Mouse (Mus musculus): ENCODE data around the gene Cul5. TPM values are rescaled to one million over a fixed set of nuclear protein-coding genes. Genes with fewer than 3 reads are reported as not detected.

The Cul5 gene
- polyA plus RNA-seq (2015; fragmentation: Nextera tagmentation; extraction: Ambion mirVana) = 30.4 and 33.1 TPM in 2 replicates

DNA sequence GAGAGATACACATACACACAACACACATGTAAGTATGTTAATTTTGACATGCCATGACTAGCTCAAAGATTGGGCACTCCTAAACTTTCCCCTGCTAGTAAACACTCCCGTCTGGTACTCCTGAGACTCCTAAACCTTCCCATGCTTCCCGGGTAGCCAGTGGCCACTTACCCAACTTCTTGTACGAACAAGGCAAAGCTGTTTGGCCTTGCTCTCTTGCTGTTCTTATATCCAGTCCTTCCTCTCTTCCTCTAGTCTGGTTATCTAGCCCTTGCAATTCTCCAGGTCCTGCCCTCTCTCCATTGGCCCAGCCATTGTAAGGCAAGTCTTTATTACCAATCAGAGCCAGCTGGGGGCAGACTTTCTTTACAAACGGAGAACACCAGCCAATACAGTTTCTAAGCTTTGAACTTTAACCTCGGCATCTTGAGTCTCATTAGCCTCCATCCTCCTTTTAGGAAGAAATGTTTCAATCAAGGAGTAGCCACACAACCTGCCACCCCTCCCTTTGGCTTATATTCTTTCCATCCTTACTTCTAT lies at the start of gene Cul5:
Cul5 (minus strand) TSS at position 335 of the 540 bp plus-strand sequence.
- H3K4me1 ChIP-seq (ENCODE audit: insufficient read depth, low read length) = peaks cover 16% of the 10 kb centered on the region
- no peak within 1 kb of the TSS for H3K4me2 ChIP-seq (replicated peaks; ENCODE audit: low read depth, low read length)
- ATAC-seq (ENCODE audit: low FRiP score, low TSS enrichment) = no peak
- WGBS = 63% methylated on average over 5 of the region's 5 CpGs
- H3K9me3 ChIP-seq (ENCODE audit: low read length) = no peaks in the 10 kb centered on the region
- no peaks in the 10 kb centered on the region for H3K36me3 ChIP-seq (ENCODE audit: insufficient read depth, low read length)
- no peak within 1 kb of the TSS for H3K4me3 ChIP-seq (ENCODE audit: low read length)
- no peak within 1 kb of the TSS for H3K9ac ChIP-seq (replicated peaks; ENCODE audit: low read length)
- H3K27ac ChIP-seq (ENCODE audit: low read length) = no peak within 1 kb of the TSS
- H3K27me3 ChIP-seq (ENCODE audit: insufficient read depth, low read length) = no peaks in the 10 kb centered on the region

DNA sequence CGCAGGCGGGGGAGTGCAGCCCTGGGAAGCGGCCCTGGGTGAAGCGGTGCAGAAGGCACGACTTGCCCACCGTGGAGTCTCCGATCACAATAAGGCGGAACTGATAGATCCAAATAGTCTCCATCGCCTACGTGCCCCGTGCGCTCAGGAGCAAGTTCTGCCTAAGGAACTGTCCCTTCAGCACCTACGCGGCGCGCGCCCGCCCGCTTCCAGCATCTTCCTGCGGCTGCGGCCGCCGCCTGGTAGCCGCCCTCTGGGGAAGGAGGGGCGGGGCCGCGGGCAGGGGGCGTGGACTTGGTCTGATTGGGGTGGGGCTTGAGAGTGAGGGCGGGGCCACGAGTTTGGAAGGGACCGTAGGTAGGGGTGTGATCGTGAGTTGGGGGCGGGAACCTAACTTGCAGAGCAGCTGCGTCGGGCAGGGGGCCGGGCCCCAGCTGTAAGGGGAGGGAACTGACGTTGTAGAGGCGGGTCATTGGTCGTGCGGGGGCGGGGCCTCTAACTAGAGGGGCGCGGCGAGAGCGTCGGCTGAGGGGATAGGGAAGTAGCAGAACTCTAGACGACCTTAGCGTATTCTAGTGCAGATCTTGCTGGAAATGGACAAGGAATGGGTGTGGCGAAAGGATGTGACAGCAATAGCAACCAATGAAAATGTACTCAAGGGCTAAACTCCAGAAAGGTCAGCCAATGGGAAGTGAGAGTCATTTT lies 36.3 kb upstream of the Cul5 start, which contains the start of gene Rab39:
Rab39 (minus strand) TSS at position 241 of the 705 bp plus-strand sequence.
- Histone ChIP-seq H3K27me3 (ENCODE audit: insufficient read depth, low read length) (peaks cover 8% of the 10 kb centered on the region), H3K9ac (replicated peaks; ENCODE audit: low read length) (no peak within 1 kb of the TSS), H3K4me3 (ENCODE audit: low read length) (peak within 1 kb of the TSS; percentile 51), H3K27ac (ENCODE audit: low read length) (no peak within 1 kb of the TSS), H3K4me1 (ENCODE audit: insufficient read depth, low read length) (peaks cover 16% of the 10 kb centered on the region), H3K4me2 (replicated peaks; ENCODE audit: low read depth, low read length) (peak within 1 kb of the TSS; percentile 91), H3K36me3 (ENCODE audit: insufficient read depth, low read length) (no peaks in the 10 kb centered on the region), H3K9me3 (ENCODE audit: low read length) (no peaks in the 10 kb centered on the region)
- ATAC-seq (ENCODE audit: low FRiP score, low TSS enrichment) = peak; percentile 95
- under 1% methylated on average over 49 of the region's 49 CpGs for WGBS

DNA sequence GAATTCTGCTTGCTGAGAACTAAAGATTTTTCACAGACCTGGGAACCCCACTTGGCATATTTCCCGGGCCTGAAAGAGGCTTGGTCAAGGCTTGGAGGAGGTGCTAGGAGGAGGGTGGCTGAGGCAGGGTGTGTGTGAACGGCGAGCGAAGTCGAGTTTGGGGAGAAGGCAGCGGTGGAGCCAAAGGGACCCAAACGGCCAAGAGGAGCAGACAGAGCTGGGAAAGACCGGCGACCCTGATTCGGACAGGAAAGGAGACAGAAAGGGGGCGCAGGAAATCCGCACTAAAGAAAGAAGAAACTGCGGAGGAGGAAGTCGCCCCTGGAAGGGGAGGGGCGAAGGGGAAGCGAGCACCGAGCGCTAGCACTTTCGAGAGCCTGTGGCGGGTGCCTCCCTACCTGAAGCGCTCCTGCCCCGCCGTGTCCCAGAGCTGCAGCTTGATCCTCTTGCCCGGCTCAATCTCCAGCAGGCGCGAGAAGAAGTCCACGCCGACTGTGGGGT lies 35.7 kb upstream of the Cul5 start:
- WGBS = 1% methylated on average over 28 of the region's 28 CpGs
- Histone ChIP-seq H3K9me3 (ENCODE audit: low read length) (no peaks in the 10 kb centered on the region), H3K27ac (ENCODE audit: low read length) (no peak overlapping the region), H3K36me3 (ENCODE audit: insufficient read depth, low read length) (no peaks in the 10 kb centered on the region), H3K27me3 (ENCODE audit: insufficient read depth, low read length) (peaks cover 8% of the 10 kb centered on the region), H3K4me3 (ENCODE audit: low read length) (peak overlapping the region; percentile 51), H3K4me2 (replicated peaks; ENCODE audit: low read depth, low read length) (peak overlapping the region; percentile 91), H3K9ac (replicated peaks; ENCODE audit: low read length) (no peak overlapping the region), H3K4me1 (ENCODE audit: insufficient read depth, low read length) (peaks cover 16% of the 10 kb centered on the region)
- ATAC-seq (ENCODE audit: low FRiP score, low TSS enrichment) = peak; percentile 17

DNA sequence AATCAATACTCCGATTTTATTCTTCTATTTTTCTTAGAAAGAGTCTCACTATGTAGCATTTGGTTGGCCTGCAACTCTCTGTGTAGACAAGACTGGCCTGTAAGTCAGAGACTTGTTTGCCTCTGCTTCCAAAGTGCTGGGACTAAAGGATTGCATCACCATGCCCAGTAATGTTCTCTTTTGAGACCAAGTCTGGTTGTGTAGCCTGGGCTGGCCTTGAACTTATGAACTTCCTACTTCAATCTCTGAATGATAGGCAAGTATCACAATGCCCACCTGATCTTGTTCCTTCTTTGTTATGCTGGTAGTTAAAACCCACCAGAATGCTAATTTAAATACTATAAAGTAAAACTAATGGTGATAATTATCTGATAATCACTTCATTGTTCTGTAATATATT lies 33.2 kb upstream of the Cul5 start:
- Histone ChIP-seq H3K36me3 (ENCODE audit: insufficient read depth, low read length) (no peaks in the 10 kb centered on the region), H3K27me3 (ENCODE audit: insufficient read depth, low read length) (peaks cover 8% of the 10 kb centered on the region), H3K4me1 (ENCODE audit: insufficient read depth, low read length) (peaks cover 16% of the 10 kb centered on the region), H3K9ac (replicated peaks; ENCODE audit: low read length) (no peak overlapping the region), H3K4me2 (replicated peaks; ENCODE audit: low read depth, low read length) (no peak overlapping the region), H3K4me3 (ENCODE audit: low read length) (no peak overlapping the region), H3K27ac (ENCODE audit: low read length) (no peak overlapping the region), H3K9me3 (ENCODE audit: low read length) (no peaks in the 10 kb centered on the region)
- ATAC-seq (ENCODE audit: low FRiP score, low TSS enrichment) = no peak
- 86% methylated on average over 1 of the region's 1 CpGs for WGBS

DNA sequence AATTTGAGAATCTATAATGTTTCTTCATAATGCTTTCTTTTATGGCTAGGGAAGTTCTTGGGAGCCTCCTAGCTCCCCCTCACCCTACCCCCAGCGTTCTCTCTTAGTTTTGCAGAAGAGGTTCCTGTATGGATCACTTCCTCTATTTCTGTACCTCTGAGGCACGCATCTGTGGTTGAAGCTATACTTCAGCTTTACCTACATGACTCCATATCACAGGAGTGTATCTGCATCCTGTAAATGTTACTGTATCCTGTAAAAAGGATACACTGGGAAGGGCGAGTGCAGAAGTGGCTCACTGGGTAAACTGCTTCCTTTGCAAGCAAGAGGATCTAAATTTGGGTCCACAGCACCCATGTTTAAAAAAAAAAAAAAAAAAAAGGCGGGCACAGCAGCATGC lies 30.7 kb upstream of the Cul5 start:
- Histone ChIP-seq H3K4me2 (replicated peaks; ENCODE audit: low read depth, low read length) (no peak overlapping the region), H3K9me3 (ENCODE audit: low read length) (no peaks in the 10 kb centered on the region), H3K36me3 (ENCODE audit: insufficient read depth, low read length) (no peaks in the 10 kb centered on the region), H3K27me3 (ENCODE audit: insufficient read depth, low read length) (0 out of 2 replicates have a peak, but pooled peaks cover 5% of the 10 kb centered on the region), H3K27ac (ENCODE audit: low read length) (no peak overlapping the region), H3K4me3 (ENCODE audit: low read length) (no peak overlapping the region), H3K4me1 (ENCODE audit: insufficient read depth, low read length) (peaks cover 6% of the 10 kb centered on the region), H3K9ac (replicated peaks; ENCODE audit: low read length) (no peak overlapping the region)
- ATAC-seq (ENCODE audit: low FRiP score, low TSS enrichment) = no peak
- 66% methylated on average over 4 of the region's 4 CpGs for WGBS

DNA sequence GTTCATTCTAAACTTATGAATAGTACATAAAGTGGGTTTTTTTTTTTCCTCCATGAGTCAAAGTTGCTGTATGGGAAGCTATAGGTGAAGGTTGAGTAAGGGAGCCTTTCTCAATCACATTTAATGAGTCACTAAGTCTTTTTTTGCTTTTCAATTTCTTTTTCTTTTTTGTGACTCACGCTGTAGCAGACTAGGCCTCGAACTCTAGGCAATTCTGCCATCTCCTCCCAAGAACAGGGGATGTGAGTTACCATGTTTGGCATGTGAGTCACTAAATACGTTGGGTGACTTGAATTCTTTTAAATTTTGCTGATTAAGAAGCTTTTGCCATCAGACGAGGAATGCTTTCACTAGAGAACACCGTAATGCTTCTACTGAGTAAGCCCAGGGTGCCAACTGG lies 26.0 kb upstream of the Cul5 start:
- Histone ChIP-seq H3K27me3 (ENCODE audit: insufficient read depth, low read length) (no peaks in the 10 kb centered on the region), H3K9ac (replicated peaks; ENCODE audit: low read length) (no peak overlapping the region), H3K36me3 (ENCODE audit: insufficient read depth, low read length) (no peaks in the 10 kb centered on the region), H3K4me2 (replicated peaks; ENCODE audit: low read depth, low read length) (no peak overlapping the region), H3K4me3 (ENCODE audit: low read length) (no peak overlapping the region), H3K27ac (ENCODE audit: low read length) (no peak overlapping the region), H3K9me3 (ENCODE audit: low read length) (no peaks in the 10 kb centered on the region), H3K4me1 (ENCODE audit: insufficient read depth, low read length) (no peaks in the 10 kb centered on the region)
- 80% methylated on average over 5 of the region's 5 CpGs for WGBS
- no peak for ATAC-seq (ENCODE audit: low FRiP score, low TSS enrichment)

DNA sequence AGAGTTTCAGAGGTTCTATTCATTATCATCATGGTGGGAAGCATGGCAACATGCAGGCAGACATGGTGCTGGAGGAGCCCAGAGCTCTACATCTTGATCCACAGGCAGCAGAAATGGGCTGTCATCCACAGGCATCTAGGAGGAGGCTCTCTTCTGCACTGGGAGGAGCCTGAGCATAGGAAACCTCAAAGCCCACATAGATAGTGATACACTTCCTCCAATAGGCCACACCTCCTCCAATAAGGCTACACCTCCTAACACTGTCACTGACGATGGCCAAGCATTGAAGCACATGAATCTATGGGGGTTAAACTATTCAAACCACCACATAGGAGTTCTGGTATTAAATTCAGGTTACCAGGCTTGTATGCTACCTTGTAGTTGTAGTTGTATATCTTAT lies 23.9 kb upstream of the Cul5 start:
- WGBS = 70% methylated on average over 1 of the region's 1 CpGs
- Histone ChIP-seq H3K4me2 (replicated peaks; ENCODE audit: low read depth, low read length) (no peak overlapping the region), H3K9me3 (ENCODE audit: low read length) (no peaks in the 10 kb centered on the region), H3K27ac (ENCODE audit: low read length) (no peak overlapping the region), H3K4me1 (ENCODE audit: insufficient read depth, low read length) (no peaks in the 10 kb centered on the region), H3K4me3 (ENCODE audit: low read length) (no peak overlapping the region), H3K9ac (replicated peaks; ENCODE audit: low read length) (no peak overlapping the region), H3K36me3 (ENCODE audit: insufficient read depth, low read length) (no peaks in the 10 kb centered on the region), H3K27me3 (ENCODE audit: insufficient read depth, low read length) (no peaks in the 10 kb centered on the region)
- ATAC-seq (ENCODE audit: low FRiP score, low TSS enrichment) = no peak

DNA sequence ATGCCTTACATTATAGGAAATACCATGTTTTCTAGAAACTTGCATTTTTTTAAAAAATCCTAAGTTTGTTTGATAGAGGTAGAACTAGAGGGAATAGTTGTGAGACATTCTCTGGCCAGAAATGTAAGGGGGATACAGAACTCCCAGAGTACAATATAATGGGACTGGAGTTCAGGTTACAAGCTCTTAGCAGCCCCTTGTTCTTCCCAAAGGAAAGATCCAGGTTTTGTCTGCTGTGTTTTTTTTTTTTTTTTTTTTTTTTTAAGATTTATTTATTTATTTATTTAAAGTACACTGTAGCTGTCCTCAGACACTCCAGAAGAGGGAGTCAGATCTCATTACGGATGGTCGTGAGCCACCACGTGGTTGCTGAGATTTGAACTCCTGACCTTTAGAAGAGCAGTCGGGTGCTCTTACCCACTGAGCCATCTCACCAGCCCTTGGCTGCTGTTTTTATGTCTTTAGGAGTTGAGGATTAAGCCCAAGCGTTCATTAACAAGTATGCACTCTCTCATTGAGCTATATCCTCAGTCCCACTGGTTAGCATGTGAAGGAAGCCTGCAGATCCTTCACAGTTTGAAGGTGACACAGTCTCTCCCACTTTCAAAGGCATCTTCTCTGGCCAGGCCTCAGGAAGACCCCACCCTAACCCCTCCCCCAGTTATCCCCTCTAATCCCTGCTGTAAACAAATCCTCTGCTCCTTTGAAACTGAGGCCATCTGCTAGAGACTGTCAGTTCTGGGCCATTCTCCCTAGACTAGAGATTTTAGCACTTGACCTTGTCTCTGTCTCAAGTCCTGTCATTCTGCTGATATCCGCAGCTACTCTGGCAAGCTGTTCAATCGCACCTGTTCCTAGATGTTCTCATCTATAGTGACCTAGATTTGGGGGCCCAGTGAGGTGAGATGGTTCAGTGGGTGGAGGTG lies 22.2 kb upstream of the Cul5 start:
- Histone ChIP-seq H3K9ac (replicated peaks; ENCODE audit: low read length) (no peak overlapping the region), H3K4me3 (ENCODE audit: low read length) (no peak overlapping the region), H3K4me1 (ENCODE audit: insufficient read depth, low read length) (no peaks in the 10 kb centered on the region), H3K36me3 (ENCODE audit: insufficient read depth, low read length) (no peaks in the 10 kb centered on the region), H3K9me3 (ENCODE audit: low read length) (no peaks in the 10 kb centered on the region), H3K27ac (ENCODE audit: low read length) (no peak overlapping the region), H3K27me3 (ENCODE audit: insufficient read depth, low read length) (no peaks in the 10 kb centered on the region), H3K4me2 (replicated peaks; ENCODE audit: low read depth, low read length) (no peak overlapping the region)
- no peak for ATAC-seq (ENCODE audit: low FRiP score, low TSS enrichment)
- 38% methylated on average over 7 of the region's 7 CpGs for WGBS

DNA sequence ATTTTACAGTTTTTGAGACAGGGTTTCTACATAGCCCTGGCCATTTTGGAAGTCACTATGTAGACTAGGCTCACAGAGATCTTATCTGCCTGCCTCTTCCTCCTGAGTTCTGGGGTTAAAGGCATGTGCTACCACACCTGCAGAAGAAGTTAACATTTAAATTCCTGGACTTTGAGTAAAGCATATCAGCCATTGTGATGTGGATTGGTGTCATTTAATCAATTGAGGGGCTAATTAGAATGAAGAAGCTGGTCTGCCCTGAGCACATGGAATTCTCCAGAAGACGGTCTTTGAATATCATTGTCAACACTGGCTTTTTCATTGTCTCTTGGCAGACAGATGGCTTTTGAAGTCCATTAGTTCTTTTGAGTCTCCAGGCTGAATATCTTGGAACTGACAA lies 11.0 kb upstream of the Cul5 start:
- ATAC-seq (ENCODE audit: low FRiP score, low TSS enrichment) = no peak
- no peak overlapping the region for H3K4me2 ChIP-seq (replicated peaks; ENCODE audit: low read depth, low read length)
- H3K27ac ChIP-seq (ENCODE audit: low read length) = no peak overlapping the region
- no peaks in the 10 kb centered on the region for H3K4me1 ChIP-seq (ENCODE audit: insufficient read depth, low read length)
- no peak overlapping the region for H3K4me3 ChIP-seq (ENCODE audit: low read length)
- no peaks in the 10 kb centered on the region for H3K36me3 ChIP-seq (ENCODE audit: insufficient read depth, low read length)
- H3K27me3 ChIP-seq (ENCODE audit: insufficient read depth, low read length) = no peaks in the 10 kb centered on the region
- H3K9ac ChIP-seq (replicated peaks; ENCODE audit: low read length) = no peak overlapping the region
- no peaks in the 10 kb centered on the region for H3K9me3 ChIP-seq (ENCODE audit: low read length)
- 100% methylated on average over 1 of the region's 1 CpGs for WGBS
